Mouse (Mus musculus) hindbrain, embryonic 15.5 days (tissue): ENCODE measurements around the gene 1810024B03Rik. TPM values are rescaled to one million over a fixed set of nuclear protein-coding genes. Genes with fewer than 3 reads are reported as not detected.
"Not testable (repeated sequence)": the region's sequence is repeated elsewhere in the genome, so short reads cannot be mapped to it uniquely, and the experiment has no call there.

ENCODE experiments used
- ATAC-seq: fragments of 200-750 bp; cut with Nextera tagmentation; 2 replicates; pipeline ENCODE4 v1.8.0; 2017; ENCODE audit warnings: low read depth, moderate number of reproducible peaks, moderate TSS enrichment; ENCODE audit not compliant: low FRiP score
- H3K27ac ChIP-seq: fragments of 300-500 bp; sonication (generic); replicated peaks from 2 replicates; pipeline ENCODE4 v1.5.1; 2015; ENCODE audit warnings: mild to moderate bottlenecking, inconsistent platforms
- H3K27me3 ChIP-seq: fragments of 300-500 bp; sonication (generic); 2 replicates; pipeline ENCODE4 v1.6.1; 2015; ENCODE audit warnings: control low read depth, inconsistent platforms
- H3K36me3 ChIP-seq: fragments of 300-500 bp; sonication (generic); 2 replicates; pipeline ENCODE4 v1.6.1; 2015; ENCODE audit warnings: control low read depth, inconsistent platforms
- H3K4me1 ChIP-seq: fragments of 300-500 bp; sonication (generic); replicated peaks from 2 replicates; pipeline ENCODE4 v1.6.1; 2015; ENCODE audit warnings: control low read depth, inconsistent platforms
- H3K4me2 ChIP-seq: fragments of 300-500 bp; sonication (generic); 2 replicates; pipeline ENCODE4 v1.6.1; 2015; ENCODE audit warnings: moderate library complexity, mild to moderate bottlenecking, inconsistent platforms
- H3K4me3 ChIP-seq: fragments of 300-500 bp; sonication (generic); 2 replicates; pipeline ENCODE4 v1.5.1; 2015; ENCODE audit warnings: mild to moderate bottlenecking, inconsistent platforms
- H3K9ac ChIP-seq: fragments of 300-500 bp; sonication (generic); 2 replicates; pipeline ENCODE4 v1.6.1; 2015; ENCODE audit warnings: inconsistent platforms
- H3K9me3 ChIP-seq: fragments of 300-500 bp; sonication (generic); 2 replicates; pipeline ENCODE4 v1.6.1; 2016; ENCODE audit warnings: control low read depth, inconsistent platforms
- WGBS: fragments of 180-500 bp; shearing (Covaris S2); methylation state at CpG from one replicate; pipeline ENCODE4 v1.1.7; 2015; 5-methylcytosine and 5-hydroxymethylcytosine counted together
- polyA plus RNA-seq: library from polyadenylated mRNA; unstranded; fragments of >200 nt; fragmentation: Nextera tagmentation; extraction: Ambion mirVana; gene quantifications from 2 replicates; pipeline ENCODE4 v1.2.1, GENCODE M21; 2015

Gene 1810024B03Rik
- polyA plus RNA-seq, 1 experiment from 2014 or later = 1.0 TPM

GRCm38 (mm10) chr2:127237897-127238610, 30.0 kb upstream of the 1810024B03Rik start:
- H3K36me3 ChIP-seq = peaks cover 86% of the 10 kb centered on the region
- H3K4me1 ChIP-seq = no peaks in the 10 kb centered on the region
- H3K27me3 ChIP-seq = no peaks in the 10 kb centered on the region
- H3K9me3 ChIP-seq = no peaks in the 10 kb centered on the region
- no peak overlapping the region for H3K9ac ChIP-seq
- no peak overlapping the region for H3K27ac ChIP-seq
- WGBS = 96% methylated on average over 11 of the region's 11 CpGs
- no peak overlapping the region for H3K4me2 ChIP-seq
- no peak for ATAC-seq
- no peak overlapping the region for H3K4me3 ChIP-seq

GRCm38 (mm10) chr2:127225261-127225660, 17.2 kb upstream of the 1810024B03Rik start:
- WGBS = 99% methylated on average over 3 of the region's 3 CpGs
- no peak overlapping the region for H3K27ac ChIP-seq
- peaks cover 93% of the 10 kb centered on the region for H3K36me3 ChIP-seq
- no peak overlapping the region for H3K9ac ChIP-seq
- H3K9me3 ChIP-seq = no peaks in the 10 kb centered on the region
- no peak overlapping the region for H3K4me3 ChIP-seq
- ATAC-seq = no peak
- no peaks in the 10 kb centered on the region for H3K27me3 ChIP-seq
- H3K4me2 ChIP-seq = no peak overlapping the region
- H3K4me1 ChIP-seq = no peaks in the 10 kb centered on the region

GRCm38 (mm10) chr2:127217746-127218145, 9.7 kb upstream of the 1810024B03Rik start:
- Histone ChIP-seq H3K4me2 (no peak overlapping the region), H3K36me3 (peaks cover 95% of the 10 kb centered on the region), H3K4me1 (no peaks in the 10 kb centered on the region), H3K27me3 (no peaks in the 10 kb centered on the region), H3K9me3 (no peaks in the 10 kb centered on the region), H3K9ac (no peak overlapping the region), H3K4me3 (no peak overlapping the region), H3K27ac (no peak overlapping the region)
- 97% methylated on average over 5 of the region's 5 CpGs for WGBS
- ATAC-seq = no peak

DNA sequence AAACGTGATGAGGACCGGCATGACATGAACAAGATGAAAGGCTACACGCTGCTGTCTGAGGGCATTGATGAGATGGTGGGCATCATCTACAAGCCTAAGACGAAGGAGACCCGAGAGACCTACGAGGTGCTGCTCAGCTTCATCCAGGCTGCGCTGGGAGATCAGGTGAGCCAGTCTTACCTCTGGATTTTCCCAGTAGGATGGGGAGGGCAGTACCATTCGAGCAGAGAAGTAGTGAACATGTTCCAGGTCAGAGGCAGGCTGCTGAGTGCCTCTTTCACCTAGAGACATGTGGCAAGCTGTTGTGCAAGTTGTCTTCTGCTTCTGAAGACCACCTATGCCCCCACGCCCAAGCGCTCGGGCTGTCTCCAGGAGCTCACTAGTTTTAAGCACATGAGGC, 2.6 kb upstream of the 1810024B03Rik start:
- Histone ChIP-seq H3K36me3 (peaks cover 52% of the 10 kb centered on the region), H3K27ac (no peak overlapping the region), H3K9me3 (no peaks in the 10 kb centered on the region), H3K4me2 (no peak overlapping the region), H3K9ac (no peak overlapping the region), H3K27me3 (no peaks in the 10 kb centered on the region), H3K4me3 (no peak overlapping the region), H3K4me1 (peaks cover 18% of the 10 kb centered on the region)
- WGBS = 97% methylated on average over 11 of the region's 11 CpGs
- ATAC-seq = no peak

- H3K27ac ChIP-seq = peak overlapping the region; percentile 84
- no peaks in the 10 kb centered on the region for H3K27me3 ChIP-seq
- H3K4me1 ChIP-seq = peaks cover 18% of the 10 kb centered on the region
- peak overlapping the region; percentile 99 for H3K4me3 ChIP-seq
- peaks cover 29% of the 10 kb centered on the region for H3K36me3 ChIP-seq
- H3K9ac ChIP-seq = peak overlapping the region; percentile 84
- no peaks in the 10 kb centered on the region for H3K9me3 ChIP-seq
- ATAC-seq = no peak; the same call in 1 of the 2 replicates
- peak overlapping the region; percentile 74 for H3K4me2 ChIP-seq
- WGBS = under 1% methylated on average over 17 of the region's 17 CpGs
Observed at GRCm38 (mm10) chr2:127208452-127208769, 331 bp upstream of the 1810024B03Rik start.

- H3K4me3 ChIP-seq = no peak overlapping the region
- no peaks in the 10 kb centered on the region for H3K9me3 ChIP-seq
- H3K27ac ChIP-seq = no peak overlapping the region
- peaks cover 18% of the 10 kb centered on the region for H3K4me1 ChIP-seq
- no peak for ATAC-seq
- no peaks in the 10 kb centered on the region for H3K27me3 ChIP-seq
- H3K36me3 ChIP-seq = peaks cover 16% of the 10 kb centered on the region
- WGBS = 92% methylated on average over 2 of the region's 2 CpGs
- H3K4me2 ChIP-seq = no peak overlapping the region
- no peak overlapping the region for H3K9ac ChIP-seq
Observed at GRCm38 (mm10) chr2:127206916-127207315, 1.2 kb downstream of the 1810024B03Rik start.

DNA sequence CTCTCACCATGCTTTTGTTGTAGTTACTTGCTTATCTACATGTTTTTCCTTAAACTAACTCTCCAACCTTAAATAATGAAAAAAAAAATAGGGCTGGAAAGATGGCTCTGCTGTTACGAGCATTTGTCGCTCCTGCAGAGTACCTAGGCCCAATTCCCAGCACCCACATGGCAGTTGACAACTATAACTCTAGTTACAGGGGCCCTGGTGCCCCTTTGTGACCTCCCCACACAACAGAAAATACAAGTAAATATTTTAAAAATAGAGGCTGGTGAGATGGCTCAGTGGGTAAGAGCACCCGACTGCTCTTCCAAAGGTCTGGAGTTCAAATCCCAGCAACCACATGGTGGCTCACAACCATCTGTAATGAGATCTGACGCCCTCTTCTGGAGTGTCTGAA, 2.1 kb downstream of the 1810024B03Rik start:
- not testable (repeated sequence) for ATAC-seq, H3K9me3 ChIP-seq

GRCm38 (mm10) chr2:127204932-127205331, 3.1 kb downstream of the 1810024B03Rik start:
- H3K27me3 ChIP-seq = no peaks in the 10 kb centered on the region
- no peaks in the 10 kb centered on the region for H3K9me3 ChIP-seq
- H3K27ac ChIP-seq = no peak overlapping the region
- WGBS = 35% methylated on average over 3 of the region's 3 CpGs
- peaks cover 5% of the 10 kb centered on the region for H3K36me3 ChIP-seq
- no peak overlapping the region for H3K9ac ChIP-seq
- no peak for ATAC-seq
- H3K4me3 ChIP-seq = no peak overlapping the region
- no peak overlapping the region for H3K4me2 ChIP-seq
- H3K4me1 ChIP-seq = peaks cover 17% of the 10 kb centered on the region

More for the DNA sequence above, 2.1 kb downstream of the 1810024B03Rik start:
- H3K4me3 ChIP-seq, H3K9ac ChIP-seq, H3K27me3 ChIP-seq, H3K4me2 ChIP-seq, H3K36me3 ChIP-seq, H3K27ac ChIP-seq: not testable (repeated sequence)
- WGBS = 87% methylated on average over 4 of the region's 4 CpGs
- peaks cover 18% of the 10 kb centered on the region for H3K4me1 ChIP-seq

- Histone ChIP-seq H3K9ac (no peak overlapping the region), H3K4me3 (no peak overlapping the region), H3K36me3 (no peaks in the 10 kb centered on the region), H3K9me3 (no peaks in the 10 kb centered on the region), H3K4me1 (no peaks in the 10 kb centered on the region), H3K27me3 (0 out of 2 replicates have a peak, but pooled peaks cover 3% of the 10 kb centered on the region), H3K4me2 (no peak overlapping the region), H3K27ac (no peak overlapping the region)
- no peak for ATAC-seq
Observed at GRCm38 (mm10) chr2:127189574-127189973, 18.5 kb downstream of the 1810024B03Rik start.

DNA sequence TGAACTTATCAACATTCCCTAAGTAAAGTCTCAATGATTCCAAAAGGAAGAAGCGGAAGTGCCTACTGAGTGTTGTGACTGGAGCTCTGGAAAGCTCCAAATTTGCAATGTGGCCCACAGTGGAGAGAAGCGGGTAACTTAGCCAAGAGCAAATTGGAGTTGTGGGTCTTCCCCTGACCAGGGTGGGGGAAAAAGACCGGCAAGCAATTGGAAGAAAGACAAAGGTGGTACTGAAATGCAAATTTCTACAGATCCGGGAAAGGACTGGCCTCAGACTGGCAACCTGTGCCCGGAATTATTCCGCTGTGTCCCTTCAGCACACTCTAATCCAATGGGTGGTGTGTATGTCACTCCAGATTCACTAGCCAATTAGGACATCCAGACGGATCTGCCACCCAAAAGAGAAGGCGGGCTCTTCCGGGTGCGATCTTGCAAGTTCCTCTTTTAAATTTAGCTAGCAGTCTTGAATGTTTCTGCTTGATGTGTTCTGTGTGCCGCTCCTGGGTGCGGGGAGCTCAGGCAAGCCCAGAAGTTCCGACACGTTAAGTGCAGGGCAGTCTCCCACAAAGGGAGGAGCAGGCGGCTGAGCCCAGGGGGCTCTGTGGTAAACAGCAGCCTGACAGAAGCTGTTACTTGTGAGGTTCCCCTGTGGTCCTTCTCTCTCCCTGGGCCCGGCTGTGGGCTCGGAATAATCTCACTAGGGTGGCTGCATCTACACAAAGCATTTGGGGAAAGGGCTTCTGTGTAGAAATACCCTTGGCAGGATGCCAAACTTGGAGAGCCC, 25.3 kb downstream of the 1810024B03Rik start:
- H3K9ac ChIP-seq = peak overlapping the region; percentile 55
- peak; percentile 100 for ATAC-seq

GRCm38 (mm10) chr2:127166261-127166660, 41.8 kb downstream of the 1810024B03Rik start:
- not testable (repeated sequence) for H3K27me3 ChIP-seq, H3K9ac ChIP-seq, H3K4me2 ChIP-seq, H3K36me3 ChIP-seq, ATAC-seq, H3K4me3 ChIP-seq, H3K9me3 ChIP-seq, H3K4me1 ChIP-seq, H3K27ac ChIP-seq
- WGBS = 13% methylated on average over 1 of the region's 1 CpGs

More for the DNA sequence above, 25.3 kb downstream of the 1810024B03Rik start:
- Histone ChIP-seq H3K27ac (peak overlapping the region; percentile 85), H3K4me3 (peak overlapping the region; percentile 47), H3K4me1 (peaks cover 7% of the 10 kb centered on the region), H3K27me3 (0 out of 2 replicates have a peak, but pooled peaks cover 4% of the 10 kb centered on the region), H3K9me3 (no peaks in the 10 kb centered on the region), H3K36me3 (no peaks in the 10 kb centered on the region), H3K4me2 (peak overlapping the region; percentile 76)
- 1% methylated on average over 17 of the region's 17 CpGs for WGBS

- Histone ChIP-seq H3K4me2 (no peak overlapping the region), H3K9ac (no peak overlapping the region), H3K4me1 (no peaks in the 10 kb centered on the region), H3K27me3 (no peaks in the 10 kb centered on the region), H3K27ac (no peak overlapping the region), H3K36me3 (no peaks in the 10 kb centered on the region), H3K9me3 (no peaks in the 10 kb centered on the region), H3K4me3 (no peak overlapping the region)
- WGBS = 65% methylated on average over 4 of the region's 4 CpGs
- no peak for ATAC-seq
Observed at GRCm38 (mm10) chr2:127165675-127166074, 42.4 kb downstream of the 1810024B03Rik start.
